22 mouse cellular contexts compared by ENCODE assay signal in the genomic region with DNA sequence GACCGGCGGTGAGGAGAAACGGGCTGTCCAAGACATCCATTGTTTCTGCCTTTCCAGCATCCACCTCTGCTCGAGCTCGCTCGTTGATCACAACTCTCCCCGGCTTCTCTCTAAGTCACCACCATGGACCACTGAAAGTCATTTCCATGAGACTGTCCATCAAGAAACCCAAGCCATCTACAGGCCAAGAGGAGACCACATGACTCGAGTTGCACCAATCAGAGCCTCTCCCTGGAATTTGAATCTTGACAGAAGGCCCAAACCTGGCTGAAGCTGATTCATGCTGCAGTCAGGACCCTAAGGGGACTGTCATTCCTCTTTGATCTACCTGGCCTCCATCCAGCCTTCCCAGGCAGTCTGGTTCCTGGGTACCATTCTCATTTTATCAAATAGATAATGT. TPM values are rescaled to one million over a fixed set of nuclear protein-coding genes. Genes with fewer than 3 reads are reported as not detected.
DNase-seq lines count a peak whose midpoint lies in the region; ATAC-seq and TF ChIP-seq lines count a peak whose summit lies in the region.
"Had no signal": no experiment of that assay in that cellular context is flagged by ENCODE, and none has a peak within 500 bp of the region (broad histone marks: within the 10 kb centered on the region; RNA-seq: fewer than 3 reads in every experiment).

No protein-coding gene starts in this region.

- no peak overlapping the region for H3K4me3 ChIP-seq in hindbrain, embryonic 15.5 days
- no peak overlapping the region for H3K4me3 ChIP-seq in hindbrain, embryonic 12.5 days
- H3K4me3 ChIP-seq in ES-Bruce4 (ENCODE audit: low read depth, low read length): peak overlapping the region; percentile 78
- H3K4me3 ChIP-seq in hindbrain, postnatal 0 days (ENCODE audit: low read length): no peak overlapping the region
- H3K4me3 ChIP-seq: embryonic facial prominence, embryonic 15.5 days; midbrain, embryonic 12.5 days had no signal

- no peak for TF ChIP-seq EP300 in ES-Bruce4 (IDR thresholded peaks at IDR 0.05; ENCODE audit: insufficient read depth, low read depth, low read length)

- TF ChIP-seq CTCF in ES-Bruce4 (IDR thresholded peaks at IDR 0.05; ENCODE audit: low read depth, low read length): no peak
- TF ChIP-seq CTCF in hindbrain, postnatal 0 days (IDR thresholded peaks at IDR 0.05; ENCODE audit: low read depth): no peak

- no peaks in the 10 kb centered on the region for H3K36me3 ChIP-seq in hindbrain, embryonic 15.5 days
- no peaks in the 10 kb centered on the region for H3K36me3 ChIP-seq in hindbrain, embryonic 12.5 days
- H3K36me3 ChIP-seq in ES-Bruce4 (ENCODE audit: control insufficient read depth, insufficient read depth, low read length, poor library complexity, severe bottlenecking): no peaks in the 10 kb centered on the region
- no peaks in the 10 kb centered on the region for H3K36me3 ChIP-seq in hindbrain, postnatal 0 days (ENCODE audit: insufficient read depth, low read length)
- H3K36me3 ChIP-seq: embryonic facial prominence, embryonic 15.5 days; midbrain, embryonic 12.5 days had no signal

- DNase-seq in R1 (ENCODE audit: low read depth, low spot score): peak; percentile 85
- DNase-seq in hindbrain, postnatal 0 days (ENCODE audit: low spot score): peak; percentile 54
- no peak for DNase-seq in lung, postnatal 14 days
- DNase-seq in cerebellum, adult 8-10 months: no peak
- DNase-seq in right cerebral cortex, postnatal 25 days: no peak
- DNase-seq: adrenal gland, postnatal 10 days; cerebellum, adult 9-10 months; kidney, adult 18-20 months; layer of hippocampus, adult 9-11 months; left cerebral cortex, postnatal 4 days; liver, postnatal 0 days; thymus, postnatal 14 days had no signal

- H3K4me1 ChIP-seq in hindbrain, embryonic 15.5 days (replicated peaks): peaks cover 3% of the 10 kb centered on the region; the same call in 1 of the 2 replicates
- no peaks in the 10 kb centered on the region for H3K4me1 ChIP-seq in hindbrain, embryonic 12.5 days
- H3K4me1 ChIP-seq in ES-Bruce4 (ENCODE audit: control insufficient read depth, insufficient read depth, low read length): peaks cover 4% of the 10 kb centered on the region
- no peaks in the 10 kb centered on the region for H3K4me1 ChIP-seq in hindbrain, postnatal 0 days (ENCODE audit: insufficient read depth, low read length)
- H3K4me1 ChIP-seq: embryonic facial prominence, embryonic 15.5 days; midbrain, embryonic 12.5 days had no signal

- WGBS in hindbrain, embryonic 15.5 days: 62% methylated on average over 8 of the region's 8 CpGs
- WGBS in hindbrain, embryonic 12.5 days: 77% methylated on average over 8 of the region's 8 CpGs
- whole genome bisulfite sequencing in hindbrain, postnatal 0 days: 71% methylated on average over 8 of the region's 8 CpGs

- ATAC-seq in hindbrain, embryonic 15.5 days (ENCODE audit: low FRiP score, low read depth): peak; percentile 57; the same call in 1 of the 2 replicates
- ATAC-seq in hindbrain, embryonic 12.5 days (ENCODE audit: low FRiP score): no peak
- ATAC-seq in hindbrain, postnatal 0 days: peak; percentile 70
- ATAC-seq: inflammation-experienced regulatory T-cells, adult 6 months; liver, postnatal 0 days; lung, postnatal 0 days; Patski had no signal

- no peak overlapping the region for H3K4me2 ChIP-seq in hindbrain, embryonic 15.5 days
- H3K4me2 ChIP-seq in hindbrain, embryonic 12.5 days (replicated peaks): no peak overlapping the region
- no peak overlapping the region for H3K4me2 ChIP-seq in hindbrain, postnatal 0 days (ENCODE audit: low read depth, low read length)
- H3K4me2 ChIP-seq: embryonic facial prominence, embryonic 15.5 days; midbrain, embryonic 12.5 days had no signal

- no peak overlapping the region for H3K9ac ChIP-seq in hindbrain, embryonic 15.5 days
- H3K9ac ChIP-seq in hindbrain, embryonic 12.5 days: no peak overlapping the region
- H3K9ac ChIP-seq in ES-Bruce4 (ENCODE audit: low read depth, poor library complexity, severe bottlenecking): peak overlapping the region; percentile 43; the same call in 1 of the 2 replicates
- no peak overlapping the region for H3K9ac ChIP-seq in hindbrain, postnatal 0 days (replicated peaks; ENCODE audit: low read length)
- H3K9ac ChIP-seq: embryonic facial prominence, embryonic 15.5 days; liver, postnatal 0 days; midbrain, embryonic 12.5 days had no signal

- no peak overlapping the region for H3K27ac ChIP-seq in hindbrain, embryonic 15.5 days (replicated peaks)
- no peak overlapping the region for H3K27ac ChIP-seq in hindbrain, embryonic 12.5 days
- peak overlapping the region; percentile 58 for H3K27ac ChIP-seq in ES-Bruce4 (ENCODE audit: insufficient read depth, low read length)
- H3K27ac ChIP-seq in hindbrain, postnatal 0 days: no peak overlapping the region
- H3K27ac ChIP-seq: embryonic facial prominence, embryonic 15.5 days; kidney, postnatal 0 days; midbrain, embryonic 12.5 days; stomach, postnatal 0 days had no signal

- no peaks in the 10 kb centered on the region for H3K9me3 ChIP-seq in hindbrain, embryonic 15.5 days
- no peaks in the 10 kb centered on the region for H3K9me3 ChIP-seq in hindbrain, embryonic 12.5 days (replicated peaks)
- H3K9me3 ChIP-seq in ES-Bruce4 (replicated peaks; ENCODE audit: control insufficient read depth, insufficient read depth, low read length, poor library complexity, severe bottlenecking): no peaks in the 10 kb centered on the region
- H3K9me3 ChIP-seq in hindbrain, postnatal 0 days (ENCODE audit: low read length): no peaks in the 10 kb centered on the region
- H3K9me3 ChIP-seq: embryonic facial prominence, embryonic 15.5 days; midbrain, embryonic 12.5 days had no signal

- peak; percentile 43 for TF ChIP-seq POLR2A in ES-Bruce4 (IDR thresholded peaks at IDR 0.05; ENCODE audit: insufficient read depth, low read length)

- H3K27me3 ChIP-seq in hindbrain, embryonic 15.5 days: no peaks in the 10 kb centered on the region
- H3K27me3 ChIP-seq in hindbrain, embryonic 12.5 days: 0 out of 2 replicates have a peak, but pooled peaks cover 2% of the 10 kb centered on the region
- H3K27me3 ChIP-seq in ES-Bruce4 (ENCODE audit: control insufficient read depth, insufficient read depth, low read length, poor library complexity, severe bottlenecking): no peaks in the 10 kb centered on the region
- H3K27me3 ChIP-seq in hindbrain, postnatal 0 days (ENCODE audit: insufficient read depth, low read length): no peaks in the 10 kb centered on the region
- H3K27me3 ChIP-seq: embryonic facial prominence, embryonic 15.5 days had no signal

RNA-seq across cellular contexts. Expression of gene Pou2f2, which starts 12.6 kb away (rescaled TPM):
- polyA plus RNA-seq in hindbrain, embryonic 15.5 days (2015; fragmentation: Nextera tagmentation; extraction: Ambion mirVana): 29.6 and 33.4 TPM in 2 replicates
- 38.6 and 40.3 TPM in 2 replicates for polyA plus RNA-seq in hindbrain, embryonic 12.5 days (2016; fragmentation: Nextera tagmentation; extraction: Ambion mirVana)
- polyA plus RNA-seq in ES-Bruce4 (2011; ENCODE audit: insufficient read depth, insufficient read length, low read depth, missing spikeins): 1.8 and 2.1 TPM in 2 replicates
- 3.9 and 4.7 TPM in 2 replicates for total RNA-seq in hindbrain, postnatal 0 days (2014; rRNA removed)
- polyA plus RNA-seq in hindbrain, postnatal 0 days (2015; fragmentation: Nextera tagmentation; extraction: Ambion mirVana): 14.4 and 20.2 TPM in 2 replicates

RNA-seq across cellular contexts. Expression of gene Dedd2, which starts 28.3 kb away (rescaled TPM):
- 16.5 and 17.3 TPM in 2 replicates for polyA plus RNA-seq in hindbrain, embryonic 15.5 days (2015; fragmentation: Nextera tagmentation; extraction: Ambion mirVana)
- polyA plus RNA-seq in hindbrain, embryonic 12.5 days (2016; fragmentation: Nextera tagmentation; extraction: Ambion mirVana): 11.9 and 13.9 TPM in 2 replicates
- 9.6 and 10.2 TPM in 2 replicates for polyA plus RNA-seq in ES-Bruce4 (2011; ENCODE audit: insufficient read depth, insufficient read length, low read depth, missing spikeins)
- 22.5 and 31.7 TPM in 2 replicates for total RNA-seq in hindbrain, postnatal 0 days (2014; rRNA removed)
- 19.8 and 20.2 TPM in 2 replicates for polyA plus RNA-seq in hindbrain, postnatal 0 days (2015; fragmentation: Nextera tagmentation; extraction: Ambion mirVana)

RNA-seq across cellular contexts. Expression of gene Zfp526, which starts 29.1 kb away (rescaled TPM):
- 1.6 and 2.1 TPM in 2 replicates for polyA plus RNA-seq in hindbrain, embryonic 15.5 days (2015; fragmentation: Nextera tagmentation; extraction: Ambion mirVana)
- polyA plus RNA-seq in hindbrain, embryonic 12.5 days (2016; fragmentation: Nextera tagmentation; extraction: Ambion mirVana): 2.3 and 2.9 TPM in 2 replicates
- polyA plus RNA-seq in ES-Bruce4 (2011; ENCODE audit: insufficient read depth, insufficient read length, low read depth, missing spikeins): 6.5 and 7.2 TPM in 2 replicates
- 9.6 and 10.1 TPM in 2 replicates for total RNA-seq in hindbrain, postnatal 0 days (2014; rRNA removed)
- polyA plus RNA-seq in hindbrain, postnatal 0 days (2015; fragmentation: Nextera tagmentation; extraction: Ambion mirVana): 0.66 and 0.85 TPM in 2 replicates

RNA-seq across cellular contexts. Expression of gene Gsk3a, which starts 45.5 kb away (rescaled TPM):
- 19.2 and 19.7 TPM in 2 replicates for polyA plus RNA-seq in hindbrain, embryonic 15.5 days (2015; fragmentation: Nextera tagmentation; extraction: Ambion mirVana)
- 17.2 and 19.6 TPM in 2 replicates for polyA plus RNA-seq in hindbrain, embryonic 12.5 days (2016; fragmentation: Nextera tagmentation; extraction: Ambion mirVana)
- 77.3 and 84.3 TPM in 2 replicates for polyA plus RNA-seq in ES-Bruce4 (2011; ENCODE audit: insufficient read depth, insufficient read length, low read depth, missing spikeins)
- total RNA-seq in hindbrain, postnatal 0 days (2014; rRNA removed): 151 and 160 TPM in 2 replicates
- 17.5 and 19.8 TPM in 2 replicates for polyA plus RNA-seq in hindbrain, postnatal 0 days (2015; fragmentation: Nextera tagmentation; extraction: Ambion mirVana)

RNA-seq across cellular contexts. Expression of gene Erf, which starts 58.5 kb away (rescaled TPM):
- polyA plus RNA-seq in hindbrain, embryonic 15.5 days (2015; fragmentation: Nextera tagmentation; extraction: Ambion mirVana): 3.4 and 4.4 TPM in 2 replicates
- 10.4 and 13.6 TPM in 2 replicates for polyA plus RNA-seq in hindbrain, embryonic 12.5 days (2016; fragmentation: Nextera tagmentation; extraction: Ambion mirVana)
- 61.8 and 63.8 TPM in 2 replicates for polyA plus RNA-seq in ES-Bruce4 (2011; ENCODE audit: insufficient read depth, insufficient read length, low read depth, missing spikeins)
- 19.0 and 20.8 TPM in 2 replicates for total RNA-seq in hindbrain, postnatal 0 days (2014; rRNA removed)
- polyA plus RNA-seq in hindbrain, postnatal 0 days (2015; fragmentation: Nextera tagmentation; extraction: Ambion mirVana): 3.0 and 3.7 TPM in 2 replicates

Comparison
In these comparisons a context has a peak if more than half of its experiments do, and no peak if none do; other contexts are left out.
1. DNase-seq: peak in R1 (single experiment) and hindbrain, postnatal 0 days (single experiment); none in lung, postnatal 14 days (single experiment), cerebellum, adult 8-10 months (single experiment) and right cerebral cortex, postnatal 25 days (single experiment).